Comparison of ENCODE assay signal across 9 mouse cellular contexts in genomic region chr9:88439238-88439600, GRCm38 (mm10). TPM values are rescaled to one million over a fixed set of nuclear protein-coding genes. Genes with fewer than 3 reads are reported as not detected.
DNase-seq lines count a peak whose midpoint lies in the region; ATAC-seq and TF ChIP-seq lines count a peak whose summit lies in the region.
"Had no signal": no experiment of that assay in that cellular context is flagged by ENCODE, and none has a peak within 500 bp of the region (broad histone marks: within the 10 kb centered on the region; RNA-seq: fewer than 3 reads in every experiment).

No protein-coding gene starts in this region.

- no peak for DNase-seq in heart, adult 18-20 months
- DNase-seq in ovary, postnatal 14 days (ENCODE audit: low spot score) = no peak
- DNase-seq in layer of hippocampus, adult 8-10 months (ENCODE audit: low spot score in 2 of 2) = no peak
- DNase-seq in adrenal gland, adult 18-20 months (ENCODE audit: low spot score in 2 of 2) = no peak

- ATAC-seq in heart, embryonic 12.5 days (ENCODE audit: insufficient number of reproducible peaks, low FRiP score) = no peak; the same call in 1 of the 2 replicates
- no peak; the same call in 1 of the 2 replicates for ATAC-seq in forebrain, embryonic 16.5 days
- ATAC-seq in liver, embryonic 16.5 days (ENCODE audit: low read depth) = peak; percentile 20

- under 1% methylated on average over 17 of the region's 17 CpGs for WGBS in heart, embryonic 12.5 days
- under 1% methylated on average over 17 of the region's 17 CpGs for WGBS in forebrain, embryonic 16.5 days
- WGBS in liver, embryonic 16.5 days (ENCODE audit: insufficient replicate concordance) = under 1% methylated on average over 17 of the region's 17 CpGs

- TF ChIP-seq EP300 in ES-Bruce4 (IDR thresholded peaks at IDR 0.05; ENCODE audit: insufficient read depth, low read depth, low read length) = no peak

- H3K4me2 ChIP-seq in heart, embryonic 12.5 days = peak overlapping the region; percentile 68
- H3K4me2 ChIP-seq in forebrain, embryonic 16.5 days (ENCODE audit: low read length) = peak overlapping the region; percentile 59
- H3K4me2 ChIP-seq in liver, embryonic 16.5 days (ENCODE audit: low read depth, low read length) = peak overlapping the region; percentile 88

- peak overlapping the region; percentile 72 for H3K4me3 ChIP-seq in heart, embryonic 12.5 days
- H3K4me3 ChIP-seq in ES-Bruce4 (ENCODE audit: low read depth, low read length) = peak overlapping the region; percentile 86
- peak overlapping the region; percentile 65 for H3K4me3 ChIP-seq in forebrain, embryonic 16.5 days (replicated peaks; ENCODE audit: low read length)
- H3K4me3 ChIP-seq in liver, embryonic 16.5 days (ENCODE audit: low read depth, low read length) = peak overlapping the region; percentile 79

- H3K9me3 ChIP-seq in heart, embryonic 12.5 days (replicated peaks) = no peaks in the 10 kb centered on the region
- H3K9me3 ChIP-seq in ES-Bruce4 (replicated peaks; ENCODE audit: control insufficient read depth, insufficient read depth, low read length, poor library complexity, severe bottlenecking) = no peaks in the 10 kb centered on the region
- no peaks in the 10 kb centered on the region for H3K9me3 ChIP-seq in forebrain, embryonic 16.5 days (ENCODE audit: control insufficient read depth, low read length)
- H3K9me3 ChIP-seq in liver, embryonic 16.5 days (replicated peaks; ENCODE audit: control insufficient read depth, low read length) = no peaks in the 10 kb centered on the region

- no peak for TF ChIP-seq CTCF in ES-Bruce4 (IDR thresholded peaks at IDR 0.05; ENCODE audit: low read depth, low read length)

- peak overlapping the region; percentile 80 for H3K9ac ChIP-seq in heart, embryonic 12.5 days
- peak overlapping the region; percentile 56 for H3K9ac ChIP-seq in ES-Bruce4 (ENCODE audit: low read depth, poor library complexity, severe bottlenecking)
- H3K9ac ChIP-seq in forebrain, embryonic 16.5 days (replicated peaks; ENCODE audit: low read depth, low read length) = peak overlapping the region; percentile 72
- H3K9ac ChIP-seq in liver, embryonic 16.5 days (ENCODE audit: low read depth, low read length) = peak overlapping the region; percentile 84

- peaks cover 7% of the 10 kb centered on the region for H3K36me3 ChIP-seq in heart, embryonic 12.5 days
- H3K36me3 ChIP-seq in ES-Bruce4 (ENCODE audit: control insufficient read depth, insufficient read depth, low read length, poor library complexity, severe bottlenecking) = no peaks in the 10 kb centered on the region
- H3K36me3 ChIP-seq in forebrain, embryonic 16.5 days (ENCODE audit: control insufficient read depth, insufficient read depth) = no peaks in the 10 kb centered on the region
- no peaks in the 10 kb centered on the region for H3K36me3 ChIP-seq in liver, embryonic 16.5 days (ENCODE audit: control insufficient read depth, insufficient read depth)

- TF ChIP-seq POLR2A in ES-Bruce4 (IDR thresholded peaks at IDR 0.05; ENCODE audit: insufficient read depth, low read length) = no peak

- peak overlapping the region; percentile 91 for H3K27ac ChIP-seq in heart, embryonic 12.5 days (ENCODE audit: poor library complexity, severe bottlenecking)
- H3K27ac ChIP-seq in ES-Bruce4 (ENCODE audit: insufficient read depth, low read length) = no peak overlapping the region
- peak overlapping the region; percentile 81 for H3K27ac ChIP-seq in forebrain, embryonic 16.5 days (ENCODE audit: low read length)
- peak overlapping the region; percentile 87 for H3K27ac ChIP-seq in liver, embryonic 16.5 days (ENCODE audit: low read length)

- H3K4me1 ChIP-seq in heart, embryonic 12.5 days (replicated peaks) = peaks cover 4% of the 10 kb centered on the region
- no peaks in the 10 kb centered on the region for H3K4me1 ChIP-seq in ES-Bruce4 (ENCODE audit: control insufficient read depth, insufficient read depth, low read length)
- H3K4me1 ChIP-seq in forebrain, embryonic 16.5 days (replicated peaks; ENCODE audit: control insufficient read depth, insufficient read depth, low read length) = peaks cover 9% of the 10 kb centered on the region; the same call in 1 of the 2 replicates
- H3K4me1 ChIP-seq in liver, embryonic 16.5 days (ENCODE audit: control insufficient read depth, low read depth, low read length) = peaks cover 11% of the 10 kb centered on the region

- no peaks in the 10 kb centered on the region for H3K27me3 ChIP-seq in heart, embryonic 12.5 days (replicated peaks)
- H3K27me3 ChIP-seq in ES-Bruce4 (ENCODE audit: control insufficient read depth, insufficient read depth, low read length, poor library complexity, severe bottlenecking) = no peaks in the 10 kb centered on the region
- no peaks in the 10 kb centered on the region for H3K27me3 ChIP-seq in forebrain, embryonic 16.5 days (replicated peaks; ENCODE audit: control insufficient read depth, insufficient read depth, low read length)
- no peaks in the 10 kb centered on the region for H3K27me3 ChIP-seq in liver, embryonic 16.5 days (ENCODE audit: control insufficient read depth, insufficient read depth, low read depth, low read length)

RNA-seq across cellular contexts. Expression of gene Snx14, which starts 0.5 kb away (rescaled TPM):
- polyA plus RNA-seq in heart, embryonic 12.5 days (2016; fragmentation: Nextera tagmentation; extraction: Ambion mirVana) = 32.2 and 33.5 TPM in 2 replicates
- total RNA-seq in heart, adult 18-20 months (2021) = 10 to 100 TPM; 23.3 to 24.9 TPM
- 29.7 and 31.4 TPM in 2 replicates for polyA plus RNA-seq in ES-Bruce4 (2011; ENCODE audit: insufficient read depth, insufficient read length, low read depth, missing spikeins)
- polyA plus RNA-seq in forebrain, embryonic 16.5 days (2015; fragmentation: Nextera tagmentation; extraction: Ambion mirVana) = 28.3 and 32.2 TPM in 2 replicates
- 12.3 and 12.8 TPM in 2 replicates for polyA plus RNA-seq in liver, embryonic 16.5 days (2015; fragmentation: Nextera tagmentation; extraction: Ambion mirVana)
- total RNA-seq in layer of hippocampus, adult 8-10 months (2022) = 10 to 100 TPM; 46.5 to 59.8 (median 53.9) TPM
- 10 to 100 TPM; 38.7 to 55.1 TPM for total RNA-seq in adrenal gland, adult 18-20 months (2021)

RNA-seq across cellular contexts. Expression of gene Gm20537, which starts 17.2 kb away (rescaled TPM):
- polyA plus RNA-seq in heart, embryonic 12.5 days (2016; fragmentation: Nextera tagmentation; extraction: Ambion mirVana) = 0.98 TPM in 1 of 2 replicates, not detected in the other
- total RNA-seq in heart, adult 18-20 months (2021) = under 1 TPM in 1 of 2 experiments, not detected in 1; 0.65 TPM
- polyA plus RNA-seq in ES-Bruce4 (2011; ENCODE audit: insufficient read depth, insufficient read length, low read depth, missing spikeins) = 6.0 and 6.4 TPM in 2 replicates
- polyA plus RNA-seq in forebrain, embryonic 16.5 days (2015; fragmentation: Nextera tagmentation; extraction: Ambion mirVana) = 1.1 and 1.4 TPM in 2 replicates
- 0.18 TPM in 1 of 2 replicates, not detected in the other for polyA plus RNA-seq in liver, embryonic 16.5 days (2015; fragmentation: Nextera tagmentation; extraction: Ambion mirVana)
- 1 to 10 TPM in 1 of 4 experiments, under 1 TPM in 1, not detected in 2; 0.94 to 2.6 TPM for total RNA-seq in layer of hippocampus, adult 8-10 months (2022)
- 1 to 10 TPM in 1 of 2 experiments, under 1 TPM in 1; 0.99 to 1.2 TPM for total RNA-seq in adrenal gland, adult 18-20 months (2021)
- polyA plus RNA-seq: gonadal fat pad, adult 2 months had no signal

RNA-seq across cellular contexts. Expression of gene Syncrip, which starts 43.2 kb away (rescaled TPM):
- 67.7 and 74.2 TPM in 2 replicates for polyA plus RNA-seq in heart, embryonic 12.5 days (2016; fragmentation: Nextera tagmentation; extraction: Ambion mirVana)
- total RNA-seq in heart, adult 18-20 months (2021) = 10 to 100 TPM; 56.1 to 61.2 TPM
- 314 and 327 TPM in 2 replicates for polyA plus RNA-seq in ES-Bruce4 (2011; ENCODE audit: insufficient read depth, insufficient read length, low read depth, missing spikeins)
- 122 and 136 TPM in 2 replicates for polyA plus RNA-seq in forebrain, embryonic 16.5 days (2015; fragmentation: Nextera tagmentation; extraction: Ambion mirVana)
- 26.1 and 27.0 TPM in 2 replicates for polyA plus RNA-seq in liver, embryonic 16.5 days (2015; fragmentation: Nextera tagmentation; extraction: Ambion mirVana)
- 10 to 100 TPM; 61.8 to 67.7 (median 63.0) TPM for total RNA-seq in layer of hippocampus, adult 8-10 months (2022)
- total RNA-seq in adrenal gland, adult 18-20 months (2021) = 10 to 100 TPM; 72.3 to 93.0 TPM
